Mouse (Mus musculus) layer of hippocampus, adult 8-10 months (tissue): ENCODE results near the gene Cfap298. TPM values are rescaled to one million over a fixed set of nuclear protein-coding genes. Genes with fewer than 3 reads are reported as not detected.

Experiments used
- DNase-seq, 2 experiments: peaks; one replicate each; pipeline ENCODE4 v3.0.0; 2022; ENCODE audit warnings: low spot score in 2 of 2
- microRNA-seq, 2 experiments: library from miRNA; unstranded; fragments of <30 nt; microRNA quantifications; one replicate each; pipeline ENCODE4 v1.2.0; 2022
- total RNA-seq, 4 experiments: library from RNA; stranded (reverse); gene quantifications; 2 replicates each; pipeline ENCODE4 v1.2.4; 2022

The Cfap298 gene
- total RNA-seq, 4 experiments from 2014 or later, result 37.6 to 47.0 (median 41.7) TPM

DNA sequence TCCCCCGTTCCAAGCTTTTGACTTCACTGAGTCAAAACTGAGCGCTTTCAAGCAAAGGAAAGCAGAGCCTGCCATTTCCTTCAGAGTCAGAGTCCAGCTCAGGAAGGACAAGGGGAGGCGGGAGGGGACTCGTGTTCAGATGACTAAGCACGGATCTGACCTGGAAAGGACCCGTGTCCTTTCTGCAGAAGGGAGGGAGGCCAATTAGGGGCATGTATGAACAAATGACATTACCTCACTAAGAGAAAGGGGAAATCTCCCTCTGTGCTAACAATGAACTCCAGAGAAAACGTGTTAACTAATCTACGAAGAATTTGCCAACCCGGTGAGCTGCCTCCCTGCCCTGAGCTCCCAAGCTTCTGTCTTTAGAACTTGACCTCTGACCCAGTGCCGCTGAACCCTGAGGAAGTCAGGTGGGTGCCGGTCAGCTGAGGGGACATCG is 18.9 kb downstream of the Cfap298 start:
- no peak for DNase-seq

DNA sequence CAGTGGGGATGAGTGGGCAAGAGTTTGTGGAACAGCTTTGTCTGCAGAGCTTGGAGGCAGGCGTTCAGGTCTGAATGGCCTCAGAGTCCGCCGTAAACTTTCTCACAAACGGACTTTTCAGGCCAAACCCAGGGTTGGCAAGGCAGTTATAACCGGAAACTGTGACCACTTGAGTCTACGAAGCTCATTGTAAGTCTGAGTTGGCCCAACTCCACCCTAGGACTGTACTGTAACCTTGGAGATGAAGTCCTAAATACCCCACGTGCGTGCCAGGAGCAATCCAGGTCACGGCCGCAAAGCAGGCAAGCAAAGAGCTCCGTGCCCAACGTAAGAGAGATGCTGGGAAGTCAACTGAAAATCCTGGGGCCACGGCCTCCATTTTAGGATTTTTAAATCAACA is 23.1 kb downstream of the Cfap298 start:
- no peak for DNase-seq

DNA sequence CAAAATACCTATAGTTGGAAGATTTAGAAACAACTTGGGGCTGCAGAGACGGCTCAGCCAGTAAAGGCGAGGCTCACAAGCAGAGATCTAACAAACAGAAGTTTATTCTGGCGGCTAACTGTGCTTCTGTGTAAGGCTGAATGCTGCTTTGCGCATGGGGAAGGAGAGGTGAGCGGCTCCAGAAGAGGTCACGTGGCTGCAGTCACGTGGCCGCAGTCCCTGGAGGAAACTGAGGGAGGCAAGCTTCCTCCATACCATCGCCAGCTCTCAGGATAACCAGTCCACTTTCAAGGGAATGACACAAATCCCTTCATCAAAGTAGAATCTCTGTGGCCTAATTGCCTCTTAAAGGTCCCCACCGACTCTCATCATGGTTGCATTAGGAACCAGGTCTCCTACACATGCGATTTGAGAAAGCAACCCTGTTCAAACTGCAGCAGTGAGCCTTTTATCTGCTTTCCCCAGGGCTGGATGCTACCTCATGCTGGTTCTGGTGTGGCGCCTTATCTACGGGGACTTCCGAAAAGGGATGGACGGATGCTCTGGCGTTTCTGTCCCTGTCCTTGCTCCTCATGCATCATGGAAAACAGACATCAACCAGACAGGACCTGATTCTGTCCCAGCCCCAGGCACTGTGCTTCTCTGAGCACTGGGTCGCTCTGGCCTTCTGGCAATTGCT is 23.9 kb downstream of the Cfap298 start:
- no peak for DNase-seq

GRCm38 (mm10) chr16:90907250-90907649 is 27.7 kb downstream of the Cfap298 start:
- no peak for DNase-seq

GRCm38 (mm10) chr16:90903300-90903699 is 31.6 kb downstream of the Cfap298 start:
- no peak for DNase-seq

GRCm38 (mm10) chr16:90901364-90901763 is 33.5 kb downstream of the Cfap298 start:
- no peak for DNase-seq

DNA sequence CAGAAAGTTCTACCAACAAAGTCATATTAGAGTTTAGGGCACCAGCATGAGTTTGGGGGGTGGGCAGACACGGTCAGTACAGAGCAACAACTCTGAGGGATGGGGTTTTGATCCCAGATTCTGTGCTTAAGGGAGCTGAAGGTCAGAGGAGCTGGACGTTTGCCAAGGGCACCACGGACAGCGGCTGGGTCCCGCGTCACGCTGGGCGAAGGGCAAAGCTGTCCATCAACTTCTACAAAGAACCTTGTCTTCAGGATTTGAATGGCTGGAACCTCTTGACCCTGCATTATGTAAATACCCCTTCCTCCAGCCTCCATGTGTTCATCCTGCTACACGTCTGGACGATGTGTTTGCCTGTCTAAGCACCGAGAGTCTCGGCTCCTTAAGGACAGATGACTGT is 35.4 kb downstream of the Cfap298 start:
- DNase-seq, result no peak

DNA sequence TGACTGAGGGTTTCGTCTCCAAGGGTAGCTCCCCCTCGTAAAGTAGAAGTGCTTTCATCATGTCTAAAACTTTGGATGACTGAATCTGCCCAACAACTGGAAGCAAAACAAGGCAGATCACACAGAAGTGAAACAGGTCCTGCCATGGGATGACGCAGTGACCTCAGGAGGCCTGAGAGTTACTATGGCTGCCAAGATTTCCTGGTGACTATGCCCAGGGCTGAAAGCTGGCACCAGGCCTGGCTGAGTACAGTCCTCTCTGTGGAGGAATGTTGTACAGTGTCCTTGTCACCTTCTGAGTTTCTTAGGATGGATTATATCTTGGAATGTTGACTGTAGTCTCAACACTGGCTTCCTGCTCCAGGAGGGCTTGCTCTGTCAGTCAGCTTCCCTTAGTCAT is 37.3 kb downstream of the Cfap298 start:
- DNase-seq, result no peak

- DNase-seq, result no peak
Measured at GRCm38 (mm10) chr16:90893792-90894191, 41.1 kb downstream of the Cfap298 start.

GRCm38 (mm10) chr16:90893019-90893418 is 41.9 kb downstream of the Cfap298 start:
- no peak for DNase-seq

GRCm38 (mm10) chr16:90892081-90892480 is 42.8 kb downstream of the Cfap298 start:
- DNase-seq, result no peak

DNA sequence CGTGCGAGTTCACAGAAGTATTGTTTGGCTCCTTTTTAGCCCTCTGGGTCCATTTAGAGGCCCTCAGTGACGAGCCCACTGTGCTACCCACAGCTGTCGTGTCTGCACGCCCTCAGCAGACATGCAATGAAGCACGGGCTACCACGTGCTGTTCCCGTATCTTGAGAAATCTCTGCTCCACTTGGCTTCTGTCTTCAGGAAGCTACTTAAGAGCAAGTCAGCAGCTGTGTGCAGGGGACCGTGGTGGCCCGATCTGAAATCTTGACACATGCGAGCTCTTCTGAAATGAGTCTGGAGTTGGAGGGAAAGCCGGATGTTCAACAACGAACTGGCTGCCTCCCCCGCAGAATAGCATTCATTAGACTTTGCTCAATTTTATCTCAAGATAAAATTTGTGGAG is 43.3 kb downstream of the Cfap298 start:
- DNase-seq, result no peak

DNA sequence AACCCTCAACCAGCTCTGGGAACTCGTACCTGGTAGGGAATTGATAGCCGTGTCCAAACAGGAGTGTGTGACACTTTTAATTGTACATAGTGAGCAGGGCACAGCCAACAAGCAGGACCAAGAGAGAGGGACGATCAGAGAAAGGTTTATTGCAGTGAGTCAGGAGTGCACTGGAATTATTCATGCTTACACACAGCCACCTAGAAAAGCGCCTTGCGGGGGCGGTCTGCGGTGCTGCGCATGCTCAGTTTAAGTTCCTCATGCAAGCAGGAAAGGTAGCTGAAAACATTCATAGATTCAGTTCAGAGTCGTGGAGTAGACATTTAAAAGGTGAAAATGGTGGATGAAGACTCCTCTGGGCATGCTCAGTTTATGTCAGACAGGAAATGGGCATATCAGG is 44.2 kb downstream of the Cfap298 start:
- no peak for DNase-seq

- no peak for DNase-seq
Measured at GRCm38 (mm10) chr16:90885781-90886565, 48.9 kb downstream of the Cfap298 start.

DNA sequence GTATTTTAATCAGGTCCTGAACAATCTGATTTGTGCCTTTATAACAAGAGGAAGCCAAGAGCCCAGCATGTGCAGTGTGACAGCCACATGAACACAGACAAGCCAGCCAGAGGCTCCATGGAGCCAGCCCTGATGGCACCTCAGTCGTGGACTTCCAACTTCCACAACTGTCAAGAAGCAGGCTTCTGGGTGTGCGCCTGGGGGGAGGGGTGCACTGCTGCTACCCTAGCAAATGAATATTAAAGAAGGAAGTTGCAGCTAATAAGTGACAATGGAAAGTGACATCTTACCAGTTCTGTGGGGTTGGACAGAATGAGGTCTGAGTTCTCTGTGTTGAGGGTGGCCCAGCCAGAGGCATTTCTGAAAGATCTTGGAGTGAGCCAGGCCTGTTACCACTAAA is 49.6 kb downstream of the Cfap298 start:
- no peak for DNase-seq

GRCm38 (mm10) chr16:90882501-90882977 is 52.4 kb downstream of the Cfap298 start:
- no peak for DNase-seq

GRCm38 (mm10) chr16:90878135-90878860 is 56.6 kb downstream of the Cfap298 start:
- no peak for DNase-seq

Small RNA genes lying within 50 kb of the gene (microRNA-seq; reads per million reads assigned to microRNA genes)
- gene Gm22933, result 0 reads per million in 2 experiments

Other genes with a start within 250 kb of the Cfap298 start
- gene Mis18a, start 207.7 kb downstream of the Cfap298 start, total RNA-seq, result 1 to 10 TPM; 6.1 to 8.3 (median 7.7) TPM
- gene Mrap, start 196.9 kb downstream of the Cfap298 start, total RNA-seq, result under 1 TPM in 3 of 4 experiments, not detected in 1; 0.38 to 0.54 (median 0.45) TPM
- gene Urb1, start 124.7 kb downstream of the Cfap298 start, total RNA-seq, result 10 to 100 TPM; 14.4 to 20.9 (median 19.1) TPM
- 1 to 10 TPM; 1.9 to 3.8 (median 2.6) TPM for gene Eva1c, start 108.4 kb downstream of the Cfap298 start, total RNA-seq
- gene Synj1, start 76.2 kb upstream of the Cfap298 start, total RNA-seq, result 100 to 1,000 TPM; 396 to 439 (median 423) TPM
- gene Paxbp1, start 109.4 kb upstream of the Cfap298 start, total RNA-seq, result 10 to 100 TPM; 57.5 to 84.8 (median 69.6) TPM
- gene 4932438H23Rik, start 160.0 kb upstream of the Cfap298 start, total RNA-seq, result 1 to 10 TPM; 1.1 to 2.8 (median 2.1) TPM